Mouse (Mus musculus) left cerebral cortex, postnatal 14 days (tissue): ENCODE measurements around the gene Zfp318. TPM values are rescaled to one million over a fixed set of nuclear protein-coding genes. Genes with fewer than 3 reads are reported as not detected.

Experiments
- DNase-seq, 2 experiments: peaks; one replicate each; pipeline ENCODE4 v3.0.0; 2021 to 2022; ENCODE audit warnings: low spot score in 2 of 2, mixed read lengths in 1 of 2
- intact Hi-C: fragments of 180-260 bp; cut with DNase I; formaldehyde crosslinking; loops from one replicate; pipeline ENCODE4 v1.15.1; 2025
- long read RNA-seq, 2 experiments: library from polyadenylated mRNA; stranded (forward); transcript quantifications; one replicate each; pipeline ENCODE4 v2.0.0; 2021
- total RNA-seq, 2 experiments: library from RNA; stranded (reverse); gene quantifications; 2 replicates each; pipeline ENCODE4 v1.2.3; 2021

Gene Zfp318
- 10 to 100 TPM; 70.9 to 71.5 TPM for total RNA-seq
- long read RNA-seq, experiment 1, full-length matches to known transcripts = 13 of 26 reads
- long read RNA-seq, experiment 1, partial matches to known transcripts = 4 of 26 reads
- long read RNA-seq, experiment 1, other reads (novel, unspliced or antisense) = 9 of 26 reads
- long read RNA-seq, experiment 2, full-length matches to known transcripts = 16 of 28 reads
- long read RNA-seq, experiment 2, partial matches to known transcripts = 3 of 28 reads
- long read RNA-seq, experiment 2, other reads (novel, unspliced or antisense) = 9 of 28 reads

DNA sequence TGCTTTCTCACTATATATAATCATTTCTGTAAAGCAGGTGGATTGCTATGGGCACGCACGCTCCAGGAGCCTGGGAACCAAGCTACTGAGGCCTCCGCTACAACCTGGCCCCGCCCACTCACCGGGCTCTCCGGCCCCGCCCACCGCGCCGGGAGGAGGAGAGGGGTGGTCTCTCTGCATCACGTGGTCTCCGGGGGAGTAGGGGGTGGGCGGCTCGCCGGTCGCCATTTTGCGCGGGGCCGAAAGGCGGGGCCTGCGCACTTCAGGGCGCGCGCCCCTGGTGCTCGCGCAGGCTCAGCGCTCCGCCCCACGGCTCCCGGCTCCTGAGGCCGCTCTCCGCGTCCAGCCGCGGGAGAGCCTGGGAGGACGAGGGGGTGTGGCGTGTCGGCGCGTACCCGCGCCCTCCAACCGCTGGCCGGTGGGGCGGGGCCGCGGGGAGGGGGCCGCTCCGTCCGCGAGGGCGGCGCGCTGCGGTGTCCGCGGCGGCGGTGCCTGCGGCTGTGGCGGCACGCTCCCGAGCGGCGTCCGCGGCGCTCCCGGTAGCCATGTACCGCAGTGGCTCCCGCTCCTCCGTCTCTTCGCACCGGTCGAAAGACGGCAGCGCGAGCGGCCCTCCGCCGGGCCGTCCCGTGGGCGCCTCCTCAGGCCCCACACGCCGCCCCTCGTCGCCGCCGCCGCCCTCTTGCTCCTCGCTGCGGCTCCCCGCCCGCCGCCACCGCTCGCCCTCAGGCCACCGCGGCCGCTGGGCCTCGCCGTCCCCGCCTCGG is at the start of gene Zfp318:
Zfp318 (plus strand) TSS at position 438 of the 767 bp plus-strand sequence.
- DNase-seq = peak; percentile 96 to 97
- intact Hi-C loops = loop anchor here (5.0 kb wide), 1 partner anchor 56 kb away; the partner anchor contains the start of gene Abcc10

DNA sequence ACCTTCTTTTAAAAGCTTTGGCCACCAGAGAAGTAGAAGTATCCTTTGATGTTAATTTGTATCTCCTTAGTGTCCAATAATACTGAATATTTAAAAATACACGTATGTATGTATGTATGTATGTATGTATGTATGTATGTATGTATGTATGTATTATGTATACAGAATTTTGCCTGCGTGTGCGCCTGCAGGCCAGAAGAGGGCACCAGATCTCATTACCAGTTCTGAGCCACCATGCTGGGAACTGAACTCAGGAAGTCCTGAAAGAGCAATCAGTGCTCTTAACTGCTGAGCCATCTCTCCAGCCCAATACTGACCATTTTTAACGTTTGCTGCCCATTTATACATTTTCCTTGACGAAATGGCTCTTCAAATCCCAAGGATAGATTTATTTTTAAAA is 47.1 kb upstream of the Zfp318 start:
- intact Hi-C loops = no loop called here
- no peak for DNase-seq

- intact Hi-C loops = no loop called here
- DNase-seq = no peak
Measured at GRCm38 (mm10) chr17:46341208-46341607, 42.3 kb upstream of the Zfp318 start.

DNA sequence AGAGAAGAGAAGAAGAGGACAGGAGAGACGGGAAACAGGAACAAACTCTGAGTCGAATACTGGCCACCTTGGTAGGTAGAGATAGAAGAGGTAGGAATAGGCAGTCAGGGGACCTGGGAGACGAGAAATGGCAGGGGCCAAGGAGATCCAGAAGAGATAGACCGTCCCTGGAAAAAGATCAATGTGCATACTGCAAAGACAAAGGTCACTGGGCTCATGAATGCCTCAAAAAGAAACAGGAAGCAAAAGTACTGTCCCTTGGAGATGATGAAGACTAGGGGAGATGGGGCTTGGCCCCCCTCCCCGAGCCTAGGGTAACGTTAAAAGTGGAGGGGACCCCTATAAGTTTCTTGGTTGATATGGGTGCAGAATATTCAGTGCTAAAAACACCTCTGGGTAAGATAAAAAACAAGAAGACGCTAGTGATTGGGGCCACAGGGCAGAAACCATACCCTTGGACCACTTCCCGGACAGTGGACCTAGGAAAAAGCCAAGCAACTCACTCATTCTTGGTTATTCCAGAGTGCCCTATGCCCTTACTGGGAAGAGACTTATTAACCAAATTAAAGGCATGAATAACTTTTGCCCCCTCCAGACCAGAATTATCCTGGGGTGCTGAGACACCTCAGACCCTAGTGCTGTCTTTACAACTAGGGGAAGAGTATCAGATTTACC is 32.4 kb upstream of the Zfp318 start:
- DNase-seq = no peak
- intact Hi-C loops = no loop called here

DNA sequence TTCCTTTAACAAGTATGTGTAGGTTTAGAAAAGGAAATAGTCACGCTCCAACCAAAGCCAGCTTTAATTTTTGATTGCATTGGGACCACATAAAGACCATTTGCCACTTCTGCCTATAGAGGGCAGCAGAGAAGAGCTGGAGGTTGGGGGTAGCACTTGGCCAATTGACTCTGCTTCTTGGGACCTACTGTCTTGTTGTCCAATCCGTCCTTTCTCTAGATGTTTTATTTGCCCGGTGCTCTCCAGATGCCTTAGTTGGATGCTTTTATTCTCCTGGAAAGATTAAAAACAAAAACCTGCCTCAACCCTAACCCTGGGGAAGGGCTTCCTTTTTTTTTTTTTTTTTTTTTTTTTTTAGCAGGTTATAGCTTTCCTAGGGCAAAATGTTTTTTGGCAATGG is 11.7 kb upstream of the Zfp318 start:
- intact Hi-C loops = no loop called here
- DNase-seq = no peak

- no peak for DNase-seq
- intact Hi-C loops = no loop called here
Measured at GRCm38 (mm10) chr17:46378564-46378963, 5.0 kb upstream of the Zfp318 start.

DNA sequence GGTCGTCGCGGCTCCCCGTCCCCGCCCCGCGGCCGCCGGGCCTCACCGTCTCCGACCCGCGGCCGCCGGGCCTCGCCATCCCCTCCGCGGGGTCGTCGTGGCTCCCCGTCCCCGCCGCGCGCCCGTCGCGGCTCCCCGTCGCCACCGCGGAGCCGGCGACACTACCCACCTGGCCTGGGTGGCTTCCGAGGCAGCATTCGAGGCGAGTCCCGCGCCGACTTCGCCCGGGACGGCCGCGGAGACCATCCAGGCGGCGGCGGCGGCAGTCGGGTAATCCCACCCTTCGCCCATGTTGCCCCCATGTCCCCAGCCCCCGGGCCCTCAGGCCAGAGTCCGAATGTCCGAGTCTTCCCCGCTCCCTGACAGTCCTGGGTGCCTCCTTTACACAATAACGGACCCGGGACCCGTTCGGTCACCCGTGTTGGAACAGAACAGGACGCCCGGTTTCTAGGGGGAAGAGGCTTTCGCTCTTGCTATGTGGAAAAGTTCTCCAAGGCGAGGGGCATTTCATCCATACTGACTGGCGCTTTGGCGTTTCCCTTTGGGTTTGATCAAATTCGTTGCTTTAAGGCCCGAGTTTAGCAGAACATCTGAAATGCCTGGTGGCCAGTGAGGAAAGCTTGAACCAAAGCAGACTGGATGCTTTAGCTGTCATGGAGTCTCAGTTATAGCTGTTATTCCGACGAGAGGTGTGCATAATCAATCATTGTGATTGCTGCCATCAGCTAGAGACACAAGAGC is 700 bp downstream of the Zfp318 start:
- intact Hi-C loops = loop anchor here (5.0 kb wide), 1 partner anchor 57 kb away; the partner anchor contains the start of gene Abcc10

DNA sequence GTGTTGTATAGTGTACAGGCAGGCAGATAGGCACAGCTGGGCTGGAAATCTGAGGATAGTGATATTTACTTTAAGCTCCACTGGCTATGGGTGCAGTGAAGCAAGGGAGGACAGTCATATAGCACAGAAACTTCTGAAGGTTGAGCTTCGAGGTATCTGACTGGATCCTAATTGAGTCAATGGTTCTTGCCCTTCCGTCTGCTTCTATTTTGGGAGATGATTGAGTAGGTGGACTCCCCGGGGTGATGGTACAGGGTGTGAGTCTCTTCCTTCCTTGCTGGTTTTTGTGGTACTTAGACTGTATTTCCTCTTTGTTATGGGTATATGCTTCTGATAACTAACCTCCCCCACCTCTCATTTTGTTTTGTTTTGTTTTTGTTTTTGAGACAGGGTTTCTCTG is 4.7 kb downstream of the Zfp318 start:
- intact Hi-C loops = loop anchor here (5.0 kb wide), 1 partner anchor 121 kb away; no protein-coding TSS in a partner anchor
- DNase-seq = no peak

More for the DNA sequence above, 700 bp downstream of the Zfp318 start:
- peak in 1 of 2 experiments; percentile 13 for DNase-seq

DNA sequence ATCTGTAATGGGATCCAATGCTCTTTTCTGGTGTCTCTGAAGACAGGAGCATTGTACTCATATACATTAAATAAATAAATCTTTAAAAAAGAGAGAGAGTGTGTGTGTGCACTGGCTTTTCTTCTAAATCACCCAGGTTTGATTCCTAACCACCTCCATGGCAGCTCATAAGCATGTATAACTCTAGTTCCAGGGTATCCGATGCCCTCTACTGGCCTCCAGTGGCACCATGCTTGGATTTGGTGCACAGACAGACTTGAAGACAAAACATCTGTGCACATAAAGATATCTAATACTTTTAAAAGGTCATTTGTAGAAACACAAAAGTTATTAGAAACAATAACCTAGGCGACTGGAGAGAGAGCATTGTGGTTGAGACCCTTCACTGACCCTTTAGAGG is 9.5 kb downstream of the Zfp318 start:
- intact Hi-C loops = no loop called here
- peak in 1 of 2 experiments; percentile 40 for DNase-seq

- no peak for DNase-seq
- intact Hi-C loops = no loop called here
Measured at GRCm38 (mm10) chr17:46394631-46395030, 11.1 kb downstream of the Zfp318 start.

GRCm38 (mm10) chr17:46408478-46408877 is 24.9 kb downstream of the Zfp318 start:
- DNase-seq = no peak
- intact Hi-C loops = no loop called here

DNA sequence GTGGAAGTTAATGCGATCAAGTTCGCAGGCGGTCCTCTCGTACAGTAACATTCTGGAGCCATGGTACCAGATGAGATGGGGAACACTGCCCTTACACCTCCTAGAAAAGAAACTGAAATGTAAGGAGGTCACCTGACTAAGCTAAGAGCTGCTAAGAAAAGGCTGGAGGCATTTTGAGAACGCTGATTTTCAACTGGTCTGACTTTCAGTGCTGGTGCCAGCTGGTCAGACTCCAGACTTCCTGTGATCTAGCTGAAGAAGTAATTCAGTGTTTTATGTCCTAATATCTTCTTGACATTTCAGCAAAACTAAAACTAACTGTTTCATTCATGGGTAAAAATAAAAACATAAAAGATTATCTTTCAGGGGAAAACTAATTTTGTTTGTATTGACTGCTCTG is 35.1 kb downstream of the Zfp318 start:
- intact Hi-C loops = no loop called here
- DNase-seq = no peak

DNA sequence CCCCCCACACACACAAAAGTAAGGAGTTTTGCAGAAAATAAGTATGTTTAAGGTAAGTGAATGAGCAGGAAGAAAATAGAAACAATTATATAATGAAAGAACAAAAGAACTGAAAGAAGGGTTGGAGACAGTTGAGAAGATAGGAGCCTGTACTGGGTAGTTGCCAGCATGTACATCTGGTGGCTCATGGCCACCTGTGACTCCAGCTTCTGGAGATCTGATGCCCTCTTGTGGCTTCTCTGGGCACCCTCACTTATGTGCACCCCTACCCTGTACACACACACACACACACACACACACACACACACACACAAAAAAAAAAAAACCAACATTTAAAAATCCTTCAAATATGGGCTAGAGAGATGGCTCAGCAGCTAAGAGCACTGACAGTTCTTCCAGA is 36.2 kb downstream of the Zfp318 start:
- intact Hi-C loops = no loop called here
- no peak for DNase-seq

DNA sequence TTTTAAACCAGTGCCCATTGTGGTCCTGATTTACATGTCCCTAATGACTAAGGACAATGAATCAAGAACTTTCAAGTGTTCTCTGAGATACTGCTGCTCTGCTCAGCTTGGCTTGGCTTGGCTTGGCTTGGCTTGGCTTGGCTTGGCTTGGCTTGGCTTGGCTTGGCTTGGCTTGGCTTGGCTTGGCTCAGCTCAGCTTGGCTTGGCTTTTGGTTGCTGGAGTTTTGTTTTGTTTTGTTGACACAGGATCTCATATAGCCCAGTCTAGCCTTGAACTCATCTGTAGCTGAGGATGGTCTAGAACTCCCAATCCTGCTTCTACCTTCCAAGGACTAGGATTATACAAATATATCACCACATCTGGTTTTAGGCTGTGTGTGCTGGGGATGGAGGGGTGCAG is 43.0 kb downstream of the Zfp318 start:
- intact Hi-C loops = no loop called here
- no peak for DNase-seq

DNA sequence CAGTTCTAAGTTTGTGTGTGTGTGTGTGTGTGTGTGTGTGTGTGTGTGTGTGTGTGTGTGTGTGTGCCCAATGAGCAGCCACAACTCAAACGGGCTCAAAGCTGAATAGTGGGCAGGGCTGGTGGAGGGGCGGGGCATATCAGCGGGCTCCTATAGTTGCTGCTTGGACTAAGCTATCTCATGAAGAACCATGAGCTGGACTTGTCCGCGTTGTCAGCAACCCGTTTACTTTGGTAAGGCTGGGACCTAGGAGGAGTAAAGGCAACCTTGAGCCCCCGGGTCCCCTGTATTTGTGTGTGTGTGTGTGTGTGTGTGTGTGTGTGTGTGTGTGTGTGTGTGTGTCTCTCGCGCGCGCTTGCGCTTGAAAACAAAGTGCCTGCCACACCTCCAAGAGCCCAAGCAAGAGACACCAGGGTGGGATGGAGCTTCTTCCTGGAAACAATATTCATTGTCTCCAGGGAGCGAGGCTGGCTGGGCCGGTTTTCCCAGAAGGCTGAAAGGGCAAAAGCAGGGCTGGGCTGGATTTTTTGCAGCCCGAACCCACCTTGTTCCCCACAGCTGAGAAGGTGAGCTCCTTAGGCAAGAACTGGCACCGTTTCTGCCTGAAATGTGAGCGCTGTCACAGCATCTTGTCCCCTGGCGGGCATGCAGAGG is 45.4 kb downstream of the Zfp318 start, which contains the start of gene Crip3:
Crip3 (plus strand) TSS at position 166 of the 654 bp plus-strand sequence.
- DNase-seq = no peak
- intact Hi-C loops = no loop called here

GRCm38 (mm10) chr17:46433627-46434026 is 50.1 kb downstream of the Zfp318 start:
- no peak for DNase-seq
- intact Hi-C loops = no loop called here

- intact Hi-C loops = no loop called here
- peak; percentile 42 to 43 for DNase-seq
Measured at GRCm38 (mm10) chr17:46436672-46437366, 53.3 kb downstream of the Zfp318 start.

DNA sequence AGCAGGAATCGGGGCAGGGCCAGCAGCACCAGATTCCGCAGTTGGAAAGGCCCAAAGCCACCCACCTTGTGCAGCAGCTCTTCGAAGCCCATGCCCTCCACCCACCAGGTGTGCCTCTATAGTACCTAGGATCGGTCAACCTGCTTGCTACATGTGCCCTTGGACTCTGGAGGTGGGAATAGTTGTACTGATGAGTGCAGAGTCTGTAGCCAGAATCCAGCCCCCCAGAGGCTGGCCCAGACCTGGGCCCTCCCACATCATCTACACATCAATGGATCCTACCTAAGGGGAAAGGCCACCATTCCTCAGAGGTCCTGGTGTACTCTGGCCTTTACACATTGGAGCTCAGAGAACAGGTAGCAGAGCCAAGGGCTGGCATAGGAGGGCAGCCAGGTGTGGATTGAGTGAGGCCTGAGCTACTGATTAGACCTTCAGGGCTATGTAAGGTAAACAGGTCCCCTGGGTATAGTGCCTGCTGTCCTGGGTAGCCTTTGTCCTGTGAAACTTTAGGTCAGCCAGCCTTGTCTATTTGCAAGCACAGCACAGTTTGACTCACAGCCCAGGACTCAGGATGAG is 54.9 kb downstream of the Zfp318 start, which contains the start of gene Slc22a7:
Slc22a7 (minus strand) TSS at position 160 of the 576 bp plus-strand sequence.
- intact Hi-C loops = no loop called here
- DNase-seq = no peak
